Mouse (Mus musculus) A20 (cell line): ENCODE results near the gene Atp2c1.

Source experiments
- DNase-seq: peaks from one replicate; pipeline ENCODE4 v3.0.0-alpha.2; 2011; ENCODE audit warnings: low read depth, low spot score

Atp2c1 gene

GRCm38 (mm10) chr9:105366199-105366598 is 160.9 kb downstream of the Atp2c1 start:
- DNase-seq, result no peak

GRCm38 (mm10) chr9:105363520-105364231 is 163.4 kb downstream of the Atp2c1 start:
- no peak for DNase-seq

- DNase-seq, result peak; percentile 14
Observed at GRCm38 (mm10) chr9:105362181-105362580, 164.9 kb downstream of the Atp2c1 start.
